13 mouse cellular contexts compared by ENCODE assay signal in the genomic region with DNA sequence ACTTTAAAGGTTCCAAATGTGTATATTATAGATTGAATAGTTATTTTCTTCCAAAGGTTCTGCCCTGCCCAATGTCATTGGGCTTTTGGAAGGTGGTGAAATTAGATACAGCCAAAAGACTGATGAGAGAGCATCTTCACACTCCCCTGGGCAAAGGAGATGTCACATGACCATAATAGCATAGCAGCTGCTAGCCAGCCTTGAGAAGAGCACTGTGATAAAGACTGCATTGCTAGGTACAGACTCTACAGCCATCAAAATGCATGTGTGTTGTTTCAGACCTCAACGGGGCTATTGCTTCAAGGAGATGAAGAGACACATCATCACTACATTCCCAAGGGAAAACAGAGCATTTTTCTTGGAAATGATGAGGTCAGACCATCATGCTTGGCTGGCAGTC.
"Had no signal": no experiment of that assay in that cellular context is flagged by ENCODE, and none has a peak within 500 bp of the region (broad histone marks: within the 10 kb centered on the region; RNA-seq: fewer than 3 reads in every experiment).

No protein-coding gene starts in this region.

- H3K4me3 ChIP-seq: limb, embryonic 10.5 days; liver, embryonic 15.5 days had no signal

- H3K4me2 ChIP-seq: liver, embryonic 11.5 days; liver, embryonic 15.5 days had no signal

- DNase-seq: kidney, adult 9 months; kidney, postnatal 36 days; lung, adult 2 months; lung, postnatal 36 days; midbrain, embryonic 14.5 days; spleen, adult 18-20 months; thymus, adult 18-20 months; thymus, postnatal 14 days had no signal

- ATAC-seq: lung, postnatal 0 days had no signal

- H3K36me3 ChIP-seq: limb, embryonic 10.5 days; liver, embryonic 15.5 days had no signal

- H3K9ac ChIP-seq: liver, embryonic 15.5 days had no signal

- H3K4me1 ChIP-seq: limb, embryonic 10.5 days; liver, embryonic 15.5 days had no signal

- H3K27me3 ChIP-seq: liver, embryonic 15.5 days had no signal

- H3K9me3 ChIP-seq: limb, embryonic 10.5 days; liver, embryonic 15.5 days had no signal

- H3K27ac ChIP-seq: kidney, postnatal 0 days; limb, embryonic 10.5 days; liver, embryonic 15.5 days had no signal
